14 mouse cellular contexts compared by ENCODE assay signal in genomic region chr3:79283976-79284375, GRCm38 (mm10). TPM values are rescaled to one million over a fixed set of nuclear protein-coding genes. Genes with fewer than 3 reads are reported as not detected.
A peak's percentile ranks its signal among the peaks of the same experiment; 100 is the strongest.
DNase-seq lines count a peak whose midpoint lies in the region; ATAC-seq and TF ChIP-seq lines count a peak whose summit lies in the region.
"Had no signal": no experiment of that assay in that cellular context is flagged by ENCODE, and none has a peak within 500 bp of the region (broad histone marks: within the 10 kb centered on the region; RNA-seq: fewer than 3 reads in every experiment).

No protein-coding gene starts in this region.

- no peaks in the 10 kb centered on the region for H3K9me3 ChIP-seq in heart, postnatal 0 days (replicated peaks; ENCODE audit: control insufficient read depth, low read length)
- no peaks in the 10 kb centered on the region for H3K9me3 ChIP-seq in midbrain, embryonic 12.5 days
- H3K9me3 ChIP-seq in midbrain, embryonic 11.5 days (ENCODE audit: control insufficient read depth, low read length), result no peaks in the 10 kb centered on the region
- no peaks in the 10 kb centered on the region for H3K9me3 ChIP-seq in forebrain, postnatal 0 days (ENCODE audit: low read length)
- no peaks in the 10 kb centered on the region for H3K9me3 ChIP-seq in stomach, embryonic 16.5 days (replicated peaks; ENCODE audit: control insufficient read depth, low read length)

- H3K4me3 ChIP-seq in heart, postnatal 0 days (ENCODE audit: low read depth, low read length), result no peak overlapping the region
- H3K4me3 ChIP-seq in midbrain, embryonic 12.5 days, result no peak overlapping the region
- H3K4me3 ChIP-seq in midbrain, embryonic 11.5 days (ENCODE audit: low read depth, low read length), result no peak overlapping the region
- H3K4me3 ChIP-seq in forebrain, postnatal 0 days (ENCODE audit: low read depth, low read length), result 0 out of 2 replicates have a peak overlapping the region, but pooled peaks have one; percentile 1
- no peak overlapping the region for H3K4me3 ChIP-seq in stomach, embryonic 16.5 days (replicated peaks; ENCODE audit: low read length)

- no peak for TF ChIP-seq CTCF in heart, postnatal 0 days (IDR thresholded peaks at IDR 0.05; ENCODE audit: low read depth)
- no peak for TF ChIP-seq CTCF in forebrain, postnatal 0 days (IDR thresholded peaks at IDR 0.05; ENCODE audit: low read depth)

- H3K4me2 ChIP-seq in heart, postnatal 0 days (ENCODE audit: low read depth, low read length), result peak overlapping the region; percentile 88
- H3K4me2 ChIP-seq in midbrain, embryonic 12.5 days (replicated peaks), result 0 out of 2 replicates have a peak overlapping the region, but pooled peaks have one; percentile 0
- no peak overlapping the region for H3K4me2 ChIP-seq in midbrain, embryonic 11.5 days
- peak overlapping the region; percentile 90; the same call in 1 of the 2 replicates for H3K4me2 ChIP-seq in forebrain, postnatal 0 days (ENCODE audit: low read depth)
- peak overlapping the region; percentile 80; the same call in 1 of the 2 replicates for H3K4me2 ChIP-seq in stomach, embryonic 16.5 days (ENCODE audit: low read depth, low read length)

- TF ChIP-seq EP300 in heart, postnatal 0 days (IDR thresholded peaks at IDR 0.05; ENCODE audit: low read depth), result no peak

- no peaks in the 10 kb centered on the region for H3K27me3 ChIP-seq in heart, postnatal 0 days (ENCODE audit: control insufficient read depth, insufficient read depth, low read length)
- peaks cover 3% of the 10 kb centered on the region for H3K27me3 ChIP-seq in midbrain, embryonic 12.5 days
- H3K27me3 ChIP-seq in midbrain, embryonic 11.5 days (ENCODE audit: control insufficient read depth, insufficient read depth, low read length), result peaks cover 6% of the 10 kb centered on the region; the same call in 1 of the 2 replicates
- H3K27me3 ChIP-seq in forebrain, postnatal 0 days (ENCODE audit: insufficient read depth, low read length), result no peaks in the 10 kb centered on the region
- H3K27me3 ChIP-seq in stomach, embryonic 16.5 days (ENCODE audit: control insufficient read depth, insufficient read depth, low read length), result no peaks in the 10 kb centered on the region

- H3K9ac ChIP-seq in heart, postnatal 0 days (replicated peaks; ENCODE audit: low read depth, low read length), result no peak overlapping the region
- no peak overlapping the region for H3K9ac ChIP-seq in midbrain, embryonic 12.5 days (replicated peaks)
- H3K9ac ChIP-seq in midbrain, embryonic 11.5 days (ENCODE audit: low read length), result no peak overlapping the region
- no peak overlapping the region for H3K9ac ChIP-seq in forebrain, postnatal 0 days
- H3K9ac ChIP-seq in stomach, embryonic 16.5 days (ENCODE audit: low read length), result no peak overlapping the region

- no peak for ATAC-seq in heart, postnatal 0 days (ENCODE audit: insufficient read depth, low read depth)
- no peak for ATAC-seq in midbrain, embryonic 12.5 days (ENCODE audit: low FRiP score, low read depth)
- ATAC-seq in midbrain, embryonic 11.5 days (ENCODE audit: low FRiP score), result no peak
- ATAC-seq in forebrain, postnatal 0 days, result no peak
- no peak for ATAC-seq in stomach, embryonic 16.5 days (ENCODE audit: insufficient read depth, low FRiP score)
- ATAC-seq in activated CD4-positive, CD25-positive, alpha-beta regulatory T cell, adult 4 months, result no peak

- 81% methylated on average over 3 of the region's 3 CpGs for WGBS in heart, postnatal 0 days
- WGBS in midbrain, embryonic 12.5 days, result 75% methylated on average over 3 of the region's 3 CpGs
- WGBS in midbrain, embryonic 11.5 days, result 82% methylated on average over 3 of the region's 3 CpGs
- WGBS in forebrain, postnatal 0 days, result 65% methylated on average over 3 of the region's 3 CpGs
- 62% methylated on average over 3 of the region's 3 CpGs for whole genome bisulfite sequencing in stomach, embryonic 16.5 days

- no peaks in the 10 kb centered on the region for H3K36me3 ChIP-seq in heart, postnatal 0 days (replicated peaks; ENCODE audit: control insufficient read depth, insufficient read depth, low read length)
- no peaks in the 10 kb centered on the region for H3K36me3 ChIP-seq in midbrain, embryonic 12.5 days
- H3K36me3 ChIP-seq in midbrain, embryonic 11.5 days (ENCODE audit: control insufficient read depth, insufficient read depth, low read length), result no peaks in the 10 kb centered on the region
- H3K36me3 ChIP-seq in forebrain, postnatal 0 days (ENCODE audit: insufficient read depth), result no peaks in the 10 kb centered on the region
- H3K36me3 ChIP-seq in stomach, embryonic 16.5 days (ENCODE audit: control insufficient read depth, insufficient read depth, low read length), result no peaks in the 10 kb centered on the region

- no peak overlapping the region for H3K27ac ChIP-seq in heart, postnatal 0 days (ENCODE audit: low read depth)
- no peak overlapping the region for H3K27ac ChIP-seq in midbrain, embryonic 12.5 days (replicated peaks)
- H3K27ac ChIP-seq in midbrain, embryonic 11.5 days (ENCODE audit: low read depth, low read length), result no peak overlapping the region
- no peak overlapping the region for H3K27ac ChIP-seq in forebrain, postnatal 0 days (ENCODE audit: low read depth, low read length)
- no peak overlapping the region for H3K27ac ChIP-seq in stomach, embryonic 16.5 days (ENCODE audit: low read length)

- peaks cover 41% of the 10 kb centered on the region for H3K4me1 ChIP-seq in heart, postnatal 0 days (ENCODE audit: control insufficient read depth, insufficient read depth)
- H3K4me1 ChIP-seq in midbrain, embryonic 12.5 days, result peaks cover 24% of the 10 kb centered on the region
- peaks cover 5% of the 10 kb centered on the region for H3K4me1 ChIP-seq in midbrain, embryonic 11.5 days (ENCODE audit: control insufficient read depth, insufficient read depth, low read length)
- H3K4me1 ChIP-seq in forebrain, postnatal 0 days (ENCODE audit: insufficient read depth), result peaks cover 14% of the 10 kb centered on the region
- H3K4me1 ChIP-seq in stomach, embryonic 16.5 days (ENCODE audit: control insufficient read depth, insufficient read depth, low read length), result peaks cover 29% of the 10 kb centered on the region

- no peak for DNase-seq in heart, postnatal 0 days (ENCODE audit: low spot score)
- no peak for DNase-seq in heart, postnatal 4 days
- DNase-seq in midbrain, embryonic 11.5 days (ENCODE audit: low spot score, missing footprints), result no peak
- DNase-seq in forebrain, postnatal 0 days, result no peak
- DNase-seq: cerebellum, postnatal 36 days; heart, postnatal 14 days; kidney, postnatal 4 days; left cerebral cortex, postnatal 4 days; lung, postnatal 14 days; right cerebral cortex, postnatal 25 days had no signal

RNA-seq across cellular contexts. Expression of gene Rapgef2, which starts 2.3 kb away (rescaled TPM):
- total RNA-seq in heart, postnatal 0 days (2014; rRNA removed; ENCODE audit: low replicate concordance), result 28.8 and 30.3 TPM in 2 replicates
- 3.3 and 3.5 TPM in 2 replicates for polyA plus RNA-seq in heart, postnatal 0 days (2015; fragmentation: Nextera tagmentation; extraction: Ambion mirVana)
- 10 to 100 TPM; 37.0 to 40.6 TPM for total RNA-seq in heart, postnatal 4 days (2021)
- 9.7 and 11.4 TPM in 2 replicates for polyA plus RNA-seq in midbrain, embryonic 12.5 days (2016; fragmentation: Nextera tagmentation; extraction: Ambion mirVana)
- 5.3 and 6.2 TPM in 2 replicates for polyA plus RNA-seq in midbrain, embryonic 11.5 days (2014; fragmentation: Nextera tagmentation; extraction: Ambion mirVana)
- total RNA-seq in forebrain, postnatal 0 days (2014; rRNA removed), result 46.9 and 61.5 TPM in 2 replicates
- 5.4 and 8.9 TPM in 2 replicates for polyA plus RNA-seq in forebrain, postnatal 0 days (2015; fragmentation: Nextera tagmentation; extraction: Ambion mirVana)
- 4.2 and 4.4 TPM in 2 replicates for polyA plus RNA-seq in stomach, embryonic 16.5 days (2015; fragmentation: Nextera tagmentation; extraction: Ambion mirVana)
- 1 to 10 TPM; 4.3 to 5.8 TPM for polyA plus RNA-seq in activated CD4-positive, CD25-positive, alpha-beta regulatory T cell, adult 4 months (2017; shearing (Covaris generic))

RNA-seq across cellular contexts. Expression of gene Gm17359, which starts 52.5 kb away (rescaled TPM):
- not detected in 2 replicates for total RNA-seq in heart, postnatal 0 days (2014; rRNA removed; ENCODE audit: low replicate concordance)
- polyA plus RNA-seq in heart, postnatal 0 days (2015; fragmentation: Nextera tagmentation; extraction: Ambion mirVana), result not detected in 2 replicates
- not detected for total RNA-seq in heart, postnatal 4 days (2021)
- not detected in 2 replicates for polyA plus RNA-seq in midbrain, embryonic 12.5 days (2016; fragmentation: Nextera tagmentation; extraction: Ambion mirVana)
- polyA plus RNA-seq in midbrain, embryonic 11.5 days (2014; fragmentation: Nextera tagmentation; extraction: Ambion mirVana), result 0.33 TPM in 1 of 2 replicates, not detected in the other
- total RNA-seq in forebrain, postnatal 0 days (2014; rRNA removed), result not detected in 2 replicates
- not detected in 2 replicates for polyA plus RNA-seq in forebrain, postnatal 0 days (2015; fragmentation: Nextera tagmentation; extraction: Ambion mirVana)
- polyA plus RNA-seq in stomach, embryonic 16.5 days (2015; fragmentation: Nextera tagmentation; extraction: Ambion mirVana), result not detected in 2 replicates
- not detected for polyA plus RNA-seq in activated CD4-positive, CD25-positive, alpha-beta regulatory T cell, adult 4 months (2017; shearing (Covaris generic))
- total RNA-seq: heart, postnatal 14 days; left cerebral cortex, postnatal 4 days; neutrophil, adult 5-6 weeks had no signal
